Mouse (Mus musculus): ENCODE results near the gene 1700030J22Rik. TPM values are rescaled to one million over a fixed set of nuclear protein-coding genes. Genes with fewer than 3 reads are reported as not detected.

Gene 1700030J22Rik
- total and polyA plus RNA-seq, 3 experiments, result 0.21 to 0.46 (median 0.35) TPM

- peak; percentile 39 for DNase-seq (ENCODE audit: extremely low read depth)
- H3K79me2 ChIP-seq (replicated peaks; ENCODE audit: control insufficient read depth, extremely low read depth, insufficient read depth, poor library complexity, severe bottlenecking), result peaks cover 51% of the 10 kb centered on the region
- dilution Hi-C loops (cut with MboI; ENCODE audit: extremely low pct_ligation_motif_present, extremely low pct_unique_long_range_greater_than_20kb, low sequenced_read_pairs), result no loop called here
Measured at GRCm38 (mm10) chr8:116946851-116947250, 31.9 kb downstream of the 1700030J22Rik start.

DNA sequence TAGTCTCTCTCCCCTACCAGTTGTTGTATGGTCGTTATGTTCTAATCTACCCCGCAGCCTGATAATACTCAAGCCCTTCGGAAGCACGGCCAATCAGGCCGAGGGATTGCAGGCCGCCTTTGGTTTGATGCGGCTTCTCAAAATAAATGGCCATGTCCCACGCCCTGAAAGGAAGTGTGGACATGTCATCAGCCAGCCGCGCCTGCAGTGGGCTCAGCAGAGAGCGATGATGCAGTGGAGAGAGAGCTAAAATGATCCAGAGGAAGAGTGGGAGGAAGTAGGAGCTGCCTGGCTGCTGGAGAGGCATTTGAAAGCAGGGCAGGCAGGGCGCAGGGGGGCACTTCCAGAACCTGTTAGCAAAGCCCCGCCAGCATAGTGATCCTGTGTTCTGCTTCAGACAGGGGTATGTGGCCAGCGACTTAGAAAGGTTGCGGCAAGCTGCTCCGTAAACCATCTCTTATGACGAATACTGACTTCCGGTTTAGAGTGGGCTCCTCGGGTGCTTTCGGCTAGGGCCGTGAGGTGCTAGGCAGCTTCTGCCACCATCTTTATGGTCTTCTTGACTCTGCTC lies 32.4 kb downstream of the 1700030J22Rik start:
- peak overlapping the region; percentile 92 for H3K27ac ChIP-seq (ENCODE audit: insufficient read depth, low read depth)
- dilution Hi-C loops (cut with MboI; ENCODE audit: extremely low pct_ligation_motif_present, extremely low pct_unique_long_range_greater_than_20kb, low sequenced_read_pairs), result no loop called here

More at GRCm38 (mm10) chr8:116946851-116947250, 31.9 kb downstream of the 1700030J22Rik start:
- Histone ChIP-seq H3K27ac (ENCODE audit: insufficient read depth, low read depth) (peak overlapping the region; percentile 92), H3K9me3 (replicated peaks; ENCODE audit: low read length) (no peaks in the 10 kb centered on the region), H3K9ac (ENCODE audit: insufficient read depth, low read depth) (peak overlapping the region; percentile 79), H3K4me3 (replicated peaks in 1 of 3; ENCODE audit: low read depth in 2 of 3, low read length in 2 of 3, poor library complexity in 1 of 3) (peak overlapping the region; percentile 20 to 49 (median 48)), H3K4me1 (ENCODE audit: control insufficient read depth in 1 of 2, insufficient read depth in 2 of 2) (peaks cover 11 to 58% of the 10 kb centered on the region in 2 experiments), H3K27me3 (replicated peaks) (no peaks in the 10 kb centered on the region), H3K4me2 (ENCODE audit: insufficient read depth, low read depth, poor library complexity, severe bottlenecking) (peak overlapping the region; percentile 98), H3K36me3 (replicated peaks in 1 of 2; ENCODE audit: control insufficient read depth in 1 of 2, insufficient read depth in 1 of 2, low read length in 1 of 2) (peaks cover 0 to 21% of the 10 kb centered on the region in 2 experiments)
- in situ Hi-C loops (cut with MboI; ENCODE audit: low pct_ligation_motif_present, low pct_unique_long_range_greater_than_20kb, low sequenced_read_pairs), result no loop called here
- peak; percentile 46; the same call in 1 of the 2 replicates for TF ChIP-seq MAX (IDR thresholded peaks at IDR 0.05; ENCODE audit: low read length)
- no peak for TF ChIP-seq JUND (conservative IDR thresholded peaks at IDR 0.05; ENCODE audit: low read depth, low read length)
- TF ChIP-seq NELFE (IDR thresholded peaks at IDR 0.05; ENCODE audit: low read depth, low read length), result no peak
- TF ChIP-seq BHLHE40 (IDR thresholded peaks at IDR 0.05; ENCODE audit: low read depth, low read length), result 0 out of 2 replicates have a peak, but pooled peaks have one; percentile 20
- TF ChIP-seq ELF1 (IDR thresholded peaks at IDR 0.05; ENCODE audit: low read depth, low read length), result no peak
- TF ChIP-seq MEF2A (IDR thresholded peaks at IDR 0.05; ENCODE audit: borderline replicate concordance, low read depth, low read length), result no peak
- TF ChIP-seq MAFK (IDR thresholded peaks at IDR 0.05; ENCODE audit: insufficient replicate concordance, low read length), result peak; percentile 44; the same call in 1 of the 2 replicates
- TF ChIP-seq USF2 (conservative IDR thresholded peaks at IDR 0.05; ENCODE audit: low read depth, low read length), result no peak
- no peak for TF ChIP-seq PAX5 (IDR thresholded peaks at IDR 0.05; ENCODE audit: low read length)
- TF ChIP-seq SMC3 (IDR thresholded peaks at IDR 0.05; ENCODE audit: low read depth, low read length), result no peak
- 0 out of 2 replicates have a peak, but pooled peaks have one; percentile 1 for TF ChIP-seq POLR2A (IDR thresholded peaks at IDR 0.05; ENCODE audit: low read depth, low read length)
- TF ChIP-seq TBP (conservative IDR thresholded peaks at IDR 0.05; ENCODE audit: low read depth, low read length), result 0 out of 2 replicates have a peak, but pooled peaks have one; percentile 0
- TF ChIP-seq ZNF384 (IDR thresholded peaks at IDR 0.05; ENCODE audit: low read depth, low read length), result peak; percentile 35; the same call in 1 of the 2 replicates

More for the DNA sequence above, 32.4 kb downstream of the 1700030J22Rik start:
- no peaks in the 10 kb centered on the region for H3K27me3 ChIP-seq (replicated peaks)
- peak overlapping the region; percentile 79 for H3K9ac ChIP-seq (ENCODE audit: insufficient read depth, low read depth)
- H3K79me2 ChIP-seq (replicated peaks; ENCODE audit: control insufficient read depth, extremely low read depth, insufficient read depth, poor library complexity, severe bottlenecking), result peaks cover 51% of the 10 kb centered on the region
- DNase-seq (ENCODE audit: extremely low read depth), result peak; percentile 66
- TF ChIP-seq POLR2A (IDR thresholded peaks at IDR 0.05; ENCODE audit: low read depth, low read length) (peak; percentile 66), TCF12 (IDR thresholded peaks at IDR 0.05; ENCODE audit: low read depth, low read length) (no peak), ELF1 (IDR thresholded peaks at IDR 0.05; ENCODE audit: low read depth, low read length) (peak; percentile 64; the same call in 1 of the 2 replicates), TBP (conservative IDR thresholded peaks at IDR 0.05; ENCODE audit: low read depth, low read length) (0 out of 2 replicates have a peak, but pooled peaks have one; percentile 56), HCFC1 (IDR thresholded peaks at IDR 0.05; ENCODE audit: low read depth, low read length) (0 out of 2 replicates have a peak, but pooled peaks have one; percentile 6)
- H3K4me2 ChIP-seq (ENCODE audit: insufficient read depth, low read depth, poor library complexity, severe bottlenecking), result peak overlapping the region; percentile 98
- H3K4me1 ChIP-seq (ENCODE audit: control insufficient read depth in 1 of 2, insufficient read depth in 2 of 2), result peaks cover 11 to 55% of the 10 kb centered on the region in 2 experiments
- peak overlapping the region; percentile 23 to 49 (median 48) for H3K4me3 ChIP-seq (replicated peaks in 1 of 3; ENCODE audit: low read depth in 2 of 3, low read length in 2 of 3, poor library complexity in 1 of 3)
- H3K9me3 ChIP-seq (replicated peaks; ENCODE audit: low read length), result no peaks in the 10 kb centered on the region
- H3K36me3 ChIP-seq (replicated peaks in 1 of 2; ENCODE audit: control insufficient read depth in 1 of 2, insufficient read depth in 1 of 2, low read length in 1 of 2), result peaks cover 0 to 24% of the 10 kb centered on the region in 2 experiments
- in situ Hi-C loops (cut with MboI; ENCODE audit: low pct_ligation_motif_present, low pct_unique_long_range_greater_than_20kb, low sequenced_read_pairs), result no loop called here
